Mouse (Mus musculus) gastrocnemius, postnatal 25 days (tissue): ENCODE results near the gene Tnfsf9. TPM values are rescaled to one million over a fixed set of nuclear protein-coding genes. Genes with fewer than 3 reads are reported as not detected.
"Not testable (repeated sequence)": the region's sequence is repeated elsewhere in the genome, so short reads cannot be mapped to it uniquely, and the experiment has no call there.

Experiments used
- DNase-seq: peaks from one replicate; pipeline ENCODE4 v3.0.0; 2022
- total RNA-seq, 2 experiments: library from RNA; stranded (reverse); gene quantifications; 1 replicate in 1 of 2; 2 replicates in 1 of 2; pipeline ENCODE4 v1.2.3; 2021

The Tnfsf9 gene
- total RNA-seq, 2 experiments from 2014 or later, result 0.27 to 0.41 TPM

- peak; percentile 48 for DNase-seq
These were observed 9.1 kb upstream of the Tnfsf9 start for GRCm38 (mm10) chr17:57095855-57096622.

GRCm38 (mm10) chr17:57096623-57096920 is 8.6 kb upstream of the Tnfsf9 start:
- DNase-seq, result peak; percentile 67

GRCm38 (mm10) chr17:57098321-57098720 is 6.8 kb upstream of the Tnfsf9 start:
- DNase-seq, result no peak

- no peak for DNase-seq
These were observed 5.3 kb upstream of the Tnfsf9 start for GRCm38 (mm10) chr17:57099629-57100325.

- no peak for DNase-seq
These were observed 2.8 kb upstream of the Tnfsf9 start for GRCm38 (mm10) chr17:57102276-57102675.

- DNase-seq, result no peak
These were observed 629 bp upstream of the Tnfsf9 start for GRCm38 (mm10) chr17:57104496-57104895.

GRCm38 (mm10) chr17:57106035-57106368 is 877 bp downstream of the Tnfsf9 start:
- DNase-seq, result no peak

- no peak for DNase-seq
These were observed 1.9 kb downstream of the Tnfsf9 start for GRCm38 (mm10) chr17:57107064-57107463.

GRCm38 (mm10) chr17:57108040-57108665 is 3.0 kb downstream of the Tnfsf9 start:
- no peak for DNase-seq

GRCm38 (mm10) chr17:57108666-57109171 is 3.6 kb downstream of the Tnfsf9 start:
- DNase-seq, result no peak

- DNase-seq, result no peak
These were observed 4.9 kb downstream of the Tnfsf9 start for GRCm38 (mm10) chr17:57110005-57110404.

- DNase-seq, result no peak
These were observed 7.8 kb downstream of the Tnfsf9 start for GRCm38 (mm10) chr17:57112768-57113474.

GRCm38 (mm10) chr17:57116801-57117200 is 11.7 kb downstream of the Tnfsf9 start:
- no peak for DNase-seq

- peak; percentile 40 for DNase-seq
These were observed 13.6 kb downstream of the Tnfsf9 start for GRCm38 (mm10) chr17:57118524-57119349.

GRCm38 (mm10) chr17:57121856-57122255 is 16.7 kb downstream of the Tnfsf9 start:
- no peak for DNase-seq

- no peak for DNase-seq
These were observed 18.3 kb downstream of the Tnfsf9 start for GRCm38 (mm10) chr17:57123192-57124118.

GRCm38 (mm10) chr17:57124792-57125191 is 19.7 kb downstream of the Tnfsf9 start:
- no peak for DNase-seq

- DNase-seq, result no peak
These were observed 20.9 kb downstream of the Tnfsf9 start for GRCm38 (mm10) chr17:57125853-57126622.

- no peak for DNase-seq
These were observed 26.7 kb downstream of the Tnfsf9 start for GRCm38 (mm10) chr17:57131793-57132192.

- not testable (repeated sequence) for DNase-seq
These were observed 28.9 kb downstream of the Tnfsf9 start for GRCm38 (mm10) chr17:57134021-57134420.
